Mouse (Mus musculus) thymus, adult 2 months (tissue): Measurements from ENCODE around the gene Olfr890. TPM values are rescaled to one million over a fixed set of nuclear protein-coding genes. Genes with fewer than 3 reads are reported as not detected.
"Not testable (repeated sequence)": the region's sequence is repeated elsewhere in the genome, so short reads cannot be mapped to it uniquely, and the experiment has no call there.

ENCODE experiments used
- DNase-seq: peaks from one replicate; pipeline ENCODE4 v3.0.0; 2021
- H3K27ac ChIP-seq: fragments of 200-500 bp; 2 replicates; pipeline ENCODE4 v1.5.1; 2012; ENCODE audit warnings: low read length, control low read depth; ENCODE audit not compliant: control insufficient read depth, insufficient read depth
- H3K27me3 ChIP-seq: fragments of 200-500 bp; 2 replicates; pipeline ENCODE4 v1.6.1; 2012; ENCODE audit warnings: mild to moderate bottlenecking, low read length, moderate library complexity, mixed read lengths; ENCODE audit not compliant: control insufficient read depth, insufficient read depth
- H3K36me3 ChIP-seq: fragments of 200-500 bp; 2 replicates; pipeline ENCODE4 v1.6.1; 2012; ENCODE audit warnings: mild to moderate bottlenecking, low read length, moderate library complexity; ENCODE audit not compliant: control insufficient read depth, insufficient read depth
- H3K4me1 ChIP-seq: fragments of 200-500 bp; replicated peaks from 2 replicates; pipeline ENCODE4 v1.6.1; 2012; ENCODE audit warnings: low read length; ENCODE audit not compliant: control insufficient read depth, insufficient read depth
- H3K4me3 ChIP-seq: fragments of 200-500 bp; 2 replicates; pipeline ENCODE4 v1.5.1; 2012; ENCODE audit warnings: mild to moderate bottlenecking, low read length, control low read depth, moderate library complexity; ENCODE audit not compliant: control insufficient read depth, insufficient read depth
- CTCF ChIP-seq: fragments of 200-500 bp; IDR thresholded peaks from 2 replicates; pipeline ENCODE4 v1.5.1; 2012; ENCODE audit warnings: mild to moderate bottlenecking, control low read depth, low read length, moderate library complexity, borderline replicate concordance; ENCODE audit not compliant: control insufficient read depth, poor library complexity, insufficient read depth; ENCODE audit errors: extremely low read depth
- POLR2A ChIP-seq: fragments of 200-500 bp; IDR thresholded peaks from 2 replicates; pipeline ENCODE4 v1.6.1; 2012; ENCODE audit warnings: mild to moderate bottlenecking, low read length, control low read depth, moderate library complexity; ENCODE audit not compliant: control insufficient read depth, poor library complexity, insufficient read depth; ENCODE audit errors: extremely low read depth
- WGBS: fragments of 180-500 bp; shearing (Covaris S2); methylation state at CpG from one replicate; pipeline ENCODE4 v1.1.7; 2018; 5-methylcytosine and 5-hydroxymethylcytosine counted together
- polyA plus RNA-seq: library from polyadenylated mRNA; depleted of rRNA; stranded (reverse); fragments of >200 nt; gene quantifications from 2 replicates; pipeline ENCODE4 v1.2.3, GENCODE M21; 2012; rRNA removed

Gene Olfr890
- not detected in 2 replicates for polyA plus RNA-seq

DNA sequence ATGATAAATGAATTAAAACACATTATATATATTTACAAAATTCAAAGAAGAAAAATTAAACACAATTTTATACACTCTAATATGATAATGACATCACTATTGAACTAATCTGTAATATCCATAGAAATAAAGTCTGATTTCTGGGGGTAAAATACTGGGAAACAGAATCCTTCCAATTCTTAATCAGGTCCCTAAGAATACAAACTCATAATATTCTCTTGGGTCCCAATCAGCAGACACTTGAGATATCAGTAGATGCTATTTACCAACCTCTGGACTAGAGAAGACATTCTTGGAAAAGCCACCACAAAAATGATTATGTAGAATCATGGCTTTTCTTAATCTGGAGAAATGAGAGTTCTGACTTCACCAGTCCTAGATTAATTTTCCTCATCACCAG is at the start of gene Olfr890:
Gene Olfr890 (plus strand): TSS at position 301 of the 400 bp plus-strand sequence.
- no peak within 1 kb of the TSS for H3K27ac ChIP-seq
- no peak within 1 kb of the TSS for H3K4me3 ChIP-seq
- no peaks in the 10 kb centered on the region for H3K4me1 ChIP-seq
- no peak for DNase-seq
- TF ChIP-seq CTCF (no peak), POLR2A (no peak)
- H3K27me3 ChIP-seq, result no peaks in the 10 kb centered on the region
- H3K36me3 ChIP-seq, result no peaks in the 10 kb centered on the region

DNA sequence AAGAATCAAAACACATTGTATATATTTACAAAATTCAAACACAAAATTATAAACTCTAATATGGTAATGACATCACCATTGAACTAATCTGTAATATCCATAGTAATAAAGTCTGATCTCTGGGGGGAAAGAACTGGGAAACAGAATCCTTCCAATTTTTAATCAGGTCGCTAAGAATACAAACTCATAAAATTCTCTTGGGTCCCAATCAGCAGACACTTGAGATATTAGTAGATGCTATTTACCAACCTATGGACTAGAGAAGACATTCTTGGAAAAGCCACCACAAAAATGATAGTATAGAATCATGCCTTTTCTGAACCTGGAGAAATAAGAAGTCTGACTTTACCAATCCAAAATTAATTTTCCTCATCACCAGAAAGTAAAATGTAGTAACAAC is 34.5 kb upstream of the Olfr890 start, which contains the start of gene Olfr888:
Gene Olfr888 (plus strand): TSS at position 301 of the 400 bp plus-strand sequence.
- WGBS, result 84% methylated on average over 1 of the region's 1 CpGs
- TF ChIP-seq CTCF, result no peak

DNA sequence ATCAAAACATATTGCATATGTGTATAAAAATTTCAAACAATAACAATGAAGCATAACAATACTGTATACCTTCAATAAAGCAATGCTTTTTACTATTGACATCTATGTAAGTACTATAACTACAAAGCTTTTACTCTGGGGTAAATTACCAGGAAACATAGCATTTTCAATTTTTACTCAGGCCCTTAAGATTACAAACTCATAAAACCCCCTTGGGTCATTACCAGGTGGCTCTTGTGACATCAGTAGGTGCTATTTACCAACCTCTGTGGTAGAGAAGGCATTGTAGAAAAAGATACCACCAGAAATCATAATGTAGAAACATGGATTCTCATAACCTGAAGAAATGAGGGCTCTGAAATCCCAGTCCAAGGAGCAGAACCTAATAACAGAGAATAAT is 27.4 kb upstream of the Olfr890 start, which contains the start of gene Olfr889:
Gene Olfr889 (plus strand): TSS at position 301 of the 400 bp plus-strand sequence.
- no peak within 1 kb of the TSS for H3K27ac ChIP-seq
- no peak within 1 kb of the TSS for H3K4me3 ChIP-seq
- no peak for DNase-seq
- TF ChIP-seq POLR2A (no peak), CTCF (no peak)
- H3K36me3 ChIP-seq, result no peaks in the 10 kb centered on the region
- no peaks in the 10 kb centered on the region for H3K4me1 ChIP-seq
- no peaks in the 10 kb centered on the region for H3K27me3 ChIP-seq

More for the DNA sequence above, 34.5 kb upstream of the Olfr890 start, which contains the start of gene Olfr888:
- DNase-seq, result no peak
- Histone ChIP-seq H3K36me3 (no peaks in the 10 kb centered on the region), H3K4me1 (no peaks in the 10 kb centered on the region), H3K4me3 (no peak within 1 kb of the TSS), H3K27me3 (no peaks in the 10 kb centered on the region), H3K27ac (no peak within 1 kb of the TSS)

DNA sequence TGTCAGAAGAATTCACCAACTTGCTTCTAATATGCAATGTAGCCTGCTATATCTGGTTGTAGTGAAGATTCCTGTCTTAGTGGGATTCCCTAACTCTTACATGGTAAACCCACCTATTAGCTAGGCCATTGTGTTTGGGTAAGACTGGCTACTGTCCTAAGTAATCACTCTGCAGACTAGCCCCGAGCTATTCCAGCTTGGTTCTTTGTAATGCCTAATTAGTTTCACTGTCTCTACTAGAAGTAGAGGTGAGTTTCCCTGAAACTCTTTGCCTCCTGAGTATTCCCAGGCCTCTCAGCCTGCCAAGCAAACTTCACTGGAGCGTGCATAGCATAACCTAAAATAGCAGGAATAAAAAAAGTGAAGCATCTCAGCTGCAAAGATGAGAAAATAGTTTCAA is 26.0 kb downstream of the Olfr890 start:
- not testable (repeated sequence) for H3K27me3 ChIP-seq, H3K27ac ChIP-seq, H3K4me3 ChIP-seq, DNase-seq, H3K4me1 ChIP-seq, H3K36me3 ChIP-seq
- WGBS, result 54% methylated on average over 2 of the region's 2 CpGs

DNA sequence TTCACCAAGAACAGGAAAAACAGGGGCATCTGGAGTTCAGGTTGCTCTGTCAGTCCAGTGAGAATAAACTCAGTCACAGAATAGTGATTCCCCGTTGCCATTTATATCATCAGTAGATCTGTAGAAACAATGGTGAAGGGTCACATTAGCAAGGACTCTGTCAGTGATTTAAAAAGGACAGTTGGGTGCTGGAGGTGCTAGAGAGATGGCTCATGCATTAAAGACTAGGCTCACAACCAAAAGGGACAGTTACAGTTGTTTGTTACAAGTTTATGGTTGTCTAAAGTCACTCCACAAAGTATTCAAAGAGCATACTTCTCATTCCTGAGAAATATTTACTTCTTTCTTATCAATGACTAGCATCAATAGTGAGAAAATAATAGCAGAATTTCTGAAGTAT is 38.4 kb downstream of the Olfr890 start, which contains the start of gene Olfr891:
Gene Olfr891 (minus strand): TSS at position 101 of the 400 bp plus-strand sequence.
- Histone ChIP-seq H3K4me1 (no peaks in the 10 kb centered on the region), H3K27ac (no peak within 1 kb of the TSS), H3K36me3 (no peaks in the 10 kb centered on the region), H3K27me3 (no peaks in the 10 kb centered on the region), H3K4me3 (no peak within 1 kb of the TSS)
- TF ChIP-seq CTCF (no peak), POLR2A (no peak)
- DNase-seq, result no peak
- 89% methylated on average over 1 of the region's 1 CpGs for WGBS

Other genes starting within 250 kb of the Olfr890 start
- gene Olfr145, start 245.8 kb upstream of the Olfr890 start, polyA plus RNA-seq, result not detected in 2 replicates
- not detected in 2 replicates for gene Olfr878, start 224.7 kb upstream of the Olfr890 start, polyA plus RNA-seq
- gene Olfr881, start 150.7 kb upstream of the Olfr890 start, polyA plus RNA-seq, result not detected in 2 replicates
- gene Olfr883, start 116.7 kb upstream of the Olfr890 start, polyA plus RNA-seq, result not detected in 2 replicates
- gene Olfr884, start 96.0 kb upstream of the Olfr890 start, polyA plus RNA-seq, result not detected in 2 replicates
- not detected in 2 replicates for gene Olfr885, start 81.2 kb upstream of the Olfr890 start, polyA plus RNA-seq
- gene Olfr887, start 58.4 kb upstream of the Olfr890 start, polyA plus RNA-seq, result not detected in 2 replicates
- not detected in 2 replicates for gene Olfr888, start 34.4 kb upstream of the Olfr890 start, polyA plus RNA-seq
- not detected in 2 replicates for gene Olfr889, start 27.3 kb upstream of the Olfr890 start, polyA plus RNA-seq
- gene Olfr891, start 38.3 kb downstream of the Olfr890 start, polyA plus RNA-seq, result not detected in 2 replicates
- not detected in 2 replicates for gene Olfr893, start 65.8 kb downstream of the Olfr890 start, polyA plus RNA-seq
- not detected in 2 replicates for gene Olfr894, start 75.5 kb downstream of the Olfr890 start, polyA plus RNA-seq
- not detected in 2 replicates for gene Olfr143, start 110.3 kb downstream of the Olfr890 start, polyA plus RNA-seq
- gene Olfr895, start 125.3 kb downstream of the Olfr890 start, polyA plus RNA-seq, result not detected in 2 replicates
- gene Olfr896-ps1, start 148.6 kb downstream of the Olfr890 start, polyA plus RNA-seq, result not detected in 2 replicates
- gene Olfr25, start 186.5 kb downstream of the Olfr890 start, polyA plus RNA-seq, result not detected in 2 replicates
- gene Olfr898, start 205.9 kb downstream of the Olfr890 start, polyA plus RNA-seq, result not detected in 2 replicates
- gene Olfr250, start 224.4 kb downstream of the Olfr890 start, polyA plus RNA-seq, result not detected in 2 replicates
- gene Olfr251, start 234.6 kb downstream of the Olfr890 start, polyA plus RNA-seq, result not detected in 2 replicates